Mouse (Mus musculus): ENCODE results near the gene Eri3.

GRCm38 (mm10) chr4:117646496-117646895 is 96.3 kb downstream of the Eri3 start:
- no peak for TF ChIP-seq CTCF (IDR thresholded peaks at IDR 0.05; ENCODE audit: low read depth, low read length)
- TF ChIP-seq TAL1 (conservative IDR thresholded peaks at IDR 0.05; ENCODE audit: low read depth, low read length) = no peak
- TF ChIP-seq POLR2AphosphoS5 (IDR thresholded peaks at IDR 0.05; ENCODE audit: insufficient replicate concordance, low read depth, low read length) = no peak

All from G1E (cell line).